Mouse (Mus musculus): ENCODE measurements around the gene Tppp3.

DNA sequence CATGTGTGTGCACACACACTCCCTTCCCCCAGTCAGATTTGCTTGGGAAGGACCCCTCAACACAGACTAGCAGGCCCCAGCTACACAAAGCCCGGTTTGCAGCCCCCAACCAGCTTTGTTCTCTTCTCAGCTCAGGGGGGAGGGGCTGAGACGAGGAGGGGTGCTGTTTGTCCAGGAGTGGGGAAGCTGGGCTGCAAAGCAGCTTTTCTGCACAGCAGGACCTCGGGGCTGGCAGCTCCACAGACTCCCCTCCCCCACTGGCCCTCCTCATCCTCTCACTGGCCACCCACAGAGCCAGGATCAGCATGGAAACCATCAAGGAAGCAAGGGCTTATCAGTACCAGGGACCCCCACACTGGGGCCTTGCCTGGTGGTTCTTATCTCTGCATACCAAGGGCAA lies 49.7 kb upstream of the Tppp3 start:
- TF ChIP-seq CTCF (conservative IDR thresholded peaks at IDR 0.05 in 1 of 2, IDR thresholded peaks at IDR 0.05 in 1 of 2; ENCODE audit: low read depth in 2 of 2, low read length in 2 of 2) (no peak), USF1 (IDR thresholded peaks at IDR 0.05; ENCODE audit: low read depth, low read length) (no peak), ZC3H11A (IDR thresholded peaks at IDR 0.05; ENCODE audit: low read depth, low read length) (no peak), MAX (IDR thresholded peaks at IDR 0.05; ENCODE audit: low read length) (no peak), CHD1 (IDR thresholded peaks at IDR 0.05; ENCODE audit: low read depth, low read length) (no peak), POLR2A (IDR thresholded peaks at IDR 0.05; ENCODE audit: low read depth, low read length) (no peak), JUND (conservative IDR thresholded peaks at IDR 0.05; ENCODE audit: low read depth, low read length) (no peak)
